ENCODE assay signal across 8 mouse cellular contexts in genomic region chr1:136625019-136625895, GRCm38 (mm10). TPM values are rescaled to one million over a fixed set of nuclear protein-coding genes. Genes with fewer than 3 reads are reported as not detected.
DNase-seq lines count a peak whose midpoint lies in the region; ATAC-seq and TF ChIP-seq lines count a peak whose summit lies in the region.

No protein-coding gene starts in this region.

- H3K4me3 ChIP-seq in hindbrain, embryonic 12.5 days: peak overlapping the region; percentile 90

- H3K36me3 ChIP-seq in hindbrain, embryonic 12.5 days: peaks cover 20% of the 10 kb centered on the region

- H3K4me2 ChIP-seq in hindbrain, embryonic 12.5 days (replicated peaks): peak overlapping the region; percentile 93

- no peaks in the 10 kb centered on the region for H3K9me3 ChIP-seq in hindbrain, embryonic 12.5 days (replicated peaks)

- H3K27ac ChIP-seq in hindbrain, embryonic 12.5 days: peak overlapping the region; percentile 91

- no peaks in the 10 kb centered on the region for H3K27me3 ChIP-seq in Patski
- H3K27me3 ChIP-seq in hindbrain, embryonic 12.5 days: no peaks in the 10 kb centered on the region

- 3% methylated on average over 54 of the region's 92 CpGs for WGBS in hindbrain, embryonic 12.5 days

- peak; percentile 31 for ATAC-seq in Patski
- ATAC-seq in hindbrain, embryonic 12.5 days (ENCODE audit: low FRiP score): peak; percentile 80

- DNase-seq in Patski (ENCODE audit: low read depth, low spot score): no peak
- DNase-seq in cerebellum, postnatal 10 days: peak; percentile 76 to 80
- peak; percentile 53 to 62 for DNase-seq in frontal cortex, postnatal 10 days (ENCODE audit: low spot score in 2 of 2)
- peak; percentile 33 to 48 for DNase-seq in layer of hippocampus, postnatal 25 days (ENCODE audit: extremely low spot score in 1 of 2, low spot score in 1 of 2)
- peak; percentile 31 for DNase-seq in lung, postnatal 25 days (ENCODE audit: low spot score)
- DNase-seq in right cerebral cortex, adult 2 months (ENCODE audit: low spot score in 2 of 2): peak; percentile 41 to 55
- DNase-seq in urinary bladder, postnatal 25 days (ENCODE audit: low spot score): peak; percentile 48

- in situ Hi-C loops in Patski (cut with MboI; ENCODE audit: low pct_unique_long_range_greater_than_20kb): loop anchor here (5.0 kb wide), 1 partner anchor 62 kb away; no protein-coding TSS in a partner anchor

- no peak for TF ChIP-seq CTCF in Patski (IDR thresholded peaks at IDR 0.05)

- peaks cover 34% of the 10 kb centered on the region for H3K4me1 ChIP-seq in hindbrain, embryonic 12.5 days

- peak overlapping the region; percentile 97 for H3K9ac ChIP-seq in hindbrain, embryonic 12.5 days

- POLR2A ChIA-PET in Patski (lab: Charles Lee): interaction anchor here (1.6 kb wide), 1 partner anchor 37 kb away, joined by 4 read pairs; no protein-coding TSS in a partner anchor

- CTCF ChIA-PET in Patski (lab: Charles Lee): no interaction called here

RNA-seq across cellular contexts. Expression of gene Zfp281, which starts 0.6 kb away (rescaled TPM):
- polyA plus RNA-seq in Patski (2021): 32.1 TPM
- 33.6 and 37.0 TPM in 2 replicates for polyA plus RNA-seq in hindbrain, embryonic 12.5 days (2016; fragmentation: Nextera tagmentation; extraction: Ambion mirVana)
- 10 to 100 TPM; 34.3 to 36.5 TPM for total RNA-seq in layer of hippocampus, postnatal 25 days (2021)
